Mouse (Mus musculus) G1E (cell line): ENCODE measurements around the gene Sult1c1. TPM values are rescaled to one million over a fixed set of nuclear protein-coding genes. Genes with fewer than 3 reads are reported as not detected.
"Not testable (repeated sequence)": the region's sequence is repeated elsewhere in the genome, so short reads cannot be mapped to it uniquely, and the experiment has no call there.

ENCODE experiments used
- ATAC-seq: 2 replicates; pipeline ENCODE4 v1.8.0; 2016; ENCODE audit warnings: mild to moderate bottlenecking; ENCODE audit not compliant: insufficient number of reproducible peaks, poor library complexity, low FRiP score, severe bottlenecking; ENCODE audit errors: extremely low read depth
- DNase-seq: peaks from one replicate; pipeline ENCODE4 v3.0.0; 2012; ENCODE audit warnings: low spot score
- H3K27me3 ChIP-seq: 2 replicates; pipeline ENCODE4 v1.6.1; 2012; ENCODE audit warnings: mild to moderate bottlenecking, low read length, inconsistent platforms; ENCODE audit not compliant: insufficient read depth
- H3K36me3 ChIP-seq: replicated peaks from 2 replicates; pipeline ENCODE3; 2012; ENCODE audit warnings: mild to moderate bottlenecking, inconsistent platforms
- H3K4me1 ChIP-seq: 2 replicates; pipeline ENCODE4 v1.6.1; 2012; ENCODE audit warnings: low read depth, low read length, inconsistent platforms, mixed read lengths; ENCODE audit not compliant: insufficient read depth
- H3K4me3 ChIP-seq: 2 replicates; pipeline ENCODE4 v1.5.1; 2012; ENCODE audit warnings: low read depth, mild to moderate bottlenecking, inconsistent platforms, low read length, moderate library complexity, mixed read lengths
- H3K9me3 ChIP-seq: replicated peaks from 2 replicates; pipeline ENCODE4 v1.6.1; 2012; ENCODE audit warnings: inconsistent platforms
- CTCF ChIP-seq: IDR thresholded peaks from 2 replicates; pipeline ENCODE4 v1.5.1; 2012; ENCODE audit warnings: low read depth, low read length, inconsistent platforms, mixed read lengths
- GATA1 ChIP-seq: IDR thresholded peaks from 2 replicates; pipeline ENCODE4 v1.6.1; 2012; ENCODE audit warnings: borderline replicate concordance, low read length, inconsistent platforms, mixed read lengths
- GATA2 ChIP-seq: IDR thresholded peaks from 2 replicates; pipeline ENCODE4 v1.6.1; 2012; ENCODE audit warnings: low read depth, low read length, inconsistent platforms, borderline replicate concordance
- POLR2AphosphoS5 ChIP-seq: IDR thresholded peaks from 2 replicates; pipeline ENCODE4 v1.6.1; 2012; ENCODE audit warnings: low read depth, low read length, inconsistent platforms; ENCODE audit not compliant: insufficient replicate concordance
- TAL1 ChIP-seq: conservative IDR thresholded peaks from 2 replicates; pipeline ENCODE4 v1.6.1; 2012; ENCODE audit warnings: low read depth, low read length, inconsistent platforms, mixed read lengths
- polyA plus RNA-seq: library from polyadenylated mRNA; stranded (reverse); fragments of >175 nt; gene quantifications from 2 replicates; pipeline ENCODE4 v1.2.3, GENCODE M21; 2012
- total RNA-seq, 2 experiments: library from RNA; stranded (forward) in 1 of 2; stranded (reverse) in 1 of 2; fragments of 200-1000 nt in 1 of 2; fragments of >200 nt in 1 of 2; fragmentation: Nextera tagmentation in 1 of 2; gene quantifications; 2 replicates each; pipeline ENCODE4 v1.2.3; 2014 to 2017

Sult1c1 gene
- total RNA-seq (2014; fragmentation: Nextera tagmentation) (not detected in 2 replicates), total RNA-seq (2017) (not detected in 2 replicates), polyA plus RNA-seq (not detected in 2 replicates)

GRCm38 (mm10) chr17:53990574-53990973 lies at the start of gene Sult1c1:
TSS of gene Sult1c1 (minus strand) at chr17:53990674.
- TF ChIP-seq CTCF (no peak), TAL1 (no peak)
- DNase-seq: no peak
- ATAC-seq: no peak

GRCm38 (mm10) chr17:54014204-54014603 lies 23.7 kb upstream of the Sult1c1 start:
- no peak for TF ChIP-seq CTCF
- DNase-seq (no peak), ATAC-seq (no peak)

More at GRCm38 (mm10) chr17:53990574-53990973, at the start of gene Sult1c1:
- no peaks in the 10 kb centered on the region for H3K4me1 ChIP-seq
- no peak within 1 kb of the TSS for H3K4me3 ChIP-seq
- H3K36me3 ChIP-seq: no peaks in the 10 kb centered on the region
- H3K9me3 ChIP-seq: peaks cover 2% of the 10 kb centered on the region; the same call in 1 of the 2 replicates
- no peaks in the 10 kb centered on the region for H3K27me3 ChIP-seq

GRCm38 (mm10) chr17:54011196-54011595 lies 20.7 kb upstream of the Sult1c1 start:
- no peaks in the 10 kb centered on the region for H3K4me1 ChIP-seq
- DNase-seq: no peak
- ATAC-seq: no peak
- H3K27me3 ChIP-seq: no peaks in the 10 kb centered on the region
- no peaks in the 10 kb centered on the region for H3K36me3 ChIP-seq
- no peaks in the 10 kb centered on the region; the same call in 1 of the 2 replicates for H3K9me3 ChIP-seq
- H3K4me3 ChIP-seq: no peak overlapping the region
- TF ChIP-seq POLR2AphosphoS5: no peak
- TF ChIP-seq CTCF: no peak
- TF ChIP-seq GATA2: no peak
- TF ChIP-seq TAL1: no peak
- TF ChIP-seq GATA1: no peak

More at GRCm38 (mm10) chr17:54014204-54014603, 23.7 kb upstream of the Sult1c1 start:
- Histone ChIP-seq H3K9me3 (peaks cover under 1% of the 10 kb centered on the region; the same call in 1 of the 2 replicates), H3K36me3 (no peaks in the 10 kb centered on the region), H3K4me1 (no peaks in the 10 kb centered on the region), H3K4me3 (no peak overlapping the region), H3K27me3 (no peaks in the 10 kb centered on the region)

GRCm38 (mm10) chr17:54010536-54010935 lies 20.1 kb upstream of the Sult1c1 start:
- not testable (repeated sequence) for ATAC-seq, H3K36me3 ChIP-seq, DNase-seq, H3K9me3 ChIP-seq, H3K4me3 ChIP-seq, H3K4me1 ChIP-seq, H3K27me3 ChIP-seq

- H3K9me3 ChIP-seq: peaks cover 19% of the 10 kb centered on the region
- no peaks in the 10 kb centered on the region for H3K27me3 ChIP-seq
- H3K4me3 ChIP-seq: no peak overlapping the region
- no peaks in the 10 kb centered on the region for H3K4me1 ChIP-seq
- DNase-seq (no peak), ATAC-seq (no peak)
- no peaks in the 10 kb centered on the region for H3K36me3 ChIP-seq
- TF ChIP-seq CTCF (no peak), POLR2AphosphoS5 (no peak), TAL1 (no peak), GATA2 (no peak), GATA1 (no peak)
These were observed 13.0 kb upstream of the Sult1c1 start for GRCm38 (mm10) chr17:54003522-54003921.

- ATAC-seq: no peak
- DNase-seq: no peak
- TF ChIP-seq CTCF (no peak), GATA1 (no peak), TAL1 (no peak), GATA2 (no peak), POLR2AphosphoS5 (no peak)
- no peaks in the 10 kb centered on the region for H3K36me3 ChIP-seq
- no peaks in the 10 kb centered on the region for H3K9me3 ChIP-seq
- no peak overlapping the region for H3K4me3 ChIP-seq
- H3K4me1 ChIP-seq: no peaks in the 10 kb centered on the region
- no peaks in the 10 kb centered on the region for H3K27me3 ChIP-seq
These were observed 16.9 kb downstream of the Sult1c1 start for GRCm38 (mm10) chr17:53973606-53974005.

GRCm38 (mm10) chr17:53941569-53942162 lies 48.8 kb downstream of the Sult1c1 start:
- no peak for TF ChIP-seq POLR2AphosphoS5
- no peak for TF ChIP-seq TAL1
- no peak for TF ChIP-seq CTCF
- no peak for TF ChIP-seq GATA1
- no peak for TF ChIP-seq GATA2
- Histone ChIP-seq H3K4me1 (no peaks in the 10 kb centered on the region), H3K27me3 (no peaks in the 10 kb centered on the region), H3K9me3 (peaks cover 13% of the 10 kb centered on the region), H3K4me3 (no peak overlapping the region), H3K36me3 (no peaks in the 10 kb centered on the region)
- DNase-seq (no peak), ATAC-seq (no peak)
